Mouse (Mus musculus) kidney, postnatal 25 days (tissue): ENCODE results near the gene Dll3.

Source experiments
- DNase-seq, 2 experiments: peaks; one replicate each; pipeline ENCODE4 v3.0.0; 2021; ENCODE audit warnings: mixed read lengths in 2 of 2

The Dll3 gene

GRCm38 (mm10) chr7:28301616-28302433 is at the start of gene Dll3:
Dll3 (minus strand) TSS chr7:28302238.
- peak; percentile 62 to 70 for DNase-seq

DNA sequence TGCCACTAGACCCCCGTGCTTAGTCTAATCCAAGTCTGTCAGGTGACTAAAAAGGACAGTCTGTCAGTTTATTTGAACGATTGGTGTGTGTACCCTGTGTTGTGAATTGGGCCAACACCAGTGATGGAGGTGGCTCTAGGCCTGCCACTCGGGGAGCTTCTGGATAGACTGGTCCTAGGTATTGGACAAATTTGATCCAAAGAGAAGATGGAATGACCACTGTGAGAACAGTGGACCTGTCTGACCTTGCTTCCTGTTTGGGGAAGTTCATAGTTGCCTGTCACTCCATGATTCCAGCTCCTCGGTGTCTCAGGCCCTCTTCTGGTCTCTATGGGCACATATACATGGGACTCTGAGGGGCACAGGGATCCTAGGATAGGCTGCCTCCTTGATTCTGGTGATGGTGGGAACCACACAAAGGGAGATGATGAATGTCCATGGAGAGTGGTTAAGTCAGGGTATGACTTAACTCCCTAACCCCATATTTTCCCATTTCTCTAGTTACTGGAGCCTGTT is 49.7 kb upstream of the Dll3 start:
- no peak for DNase-seq

DNA sequence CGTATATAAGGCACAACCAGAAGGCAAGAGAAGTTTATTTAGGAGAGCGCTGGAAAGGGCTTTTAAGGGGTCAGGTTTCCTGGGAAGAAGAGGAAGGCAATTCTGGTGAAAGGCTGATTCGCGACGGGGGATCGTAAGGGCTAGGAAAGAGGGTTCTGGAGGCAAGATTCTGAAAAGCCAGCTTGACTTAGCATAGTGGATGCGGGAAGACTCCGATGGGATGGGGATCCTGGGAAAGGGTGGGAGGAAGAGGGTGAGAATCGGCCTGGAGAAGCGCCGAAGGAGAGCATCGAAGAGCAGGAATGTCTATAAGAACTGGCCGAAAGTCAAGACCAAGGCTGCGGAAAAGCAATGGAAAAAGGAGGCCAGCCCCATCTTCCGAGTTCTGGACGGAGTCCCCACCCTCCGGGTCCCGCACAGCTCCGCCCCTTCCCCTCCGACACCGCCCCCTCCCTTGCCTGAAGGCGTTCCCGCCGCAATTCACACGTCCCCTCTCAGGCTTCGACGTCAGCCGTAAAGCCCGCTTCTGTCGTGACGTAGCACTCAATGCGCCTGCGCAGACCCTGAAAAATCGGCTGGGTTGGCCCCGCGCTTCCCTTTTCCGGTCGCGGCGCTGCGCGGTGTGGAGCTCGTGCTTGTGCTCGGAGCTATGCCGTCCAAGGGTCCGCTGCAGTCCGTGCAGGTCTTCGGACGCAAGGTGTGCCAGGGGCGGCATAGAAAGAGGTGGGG is 48.3 kb upstream of the Dll3 start, which contains the start of gene Rps16:
Gene Rps16 (plus strand): TSS at position 498 of the 729 bp plus-strand sequence.
- DNase-seq, result peak; percentile 98

DNA sequence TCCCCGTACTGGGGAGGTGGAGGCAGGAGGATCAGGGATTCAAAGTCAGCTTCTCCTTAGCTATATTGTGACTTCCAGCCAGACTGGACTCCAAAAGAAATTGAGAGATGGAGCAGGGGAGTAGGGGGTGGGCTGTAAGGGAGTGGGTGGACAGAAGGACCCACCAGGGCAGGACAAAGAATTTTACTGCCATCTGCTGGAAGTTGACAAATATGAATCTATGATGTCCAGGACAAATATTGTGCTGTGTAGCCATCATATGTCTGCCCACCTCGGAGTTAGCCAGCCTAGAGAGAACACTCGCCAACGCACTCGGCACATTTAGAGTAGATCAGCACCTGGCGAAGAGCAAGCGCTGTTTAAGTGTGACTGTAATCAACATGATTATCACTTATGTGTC is 46.6 kb upstream of the Dll3 start:
- DNase-seq, result no peak

DNA sequence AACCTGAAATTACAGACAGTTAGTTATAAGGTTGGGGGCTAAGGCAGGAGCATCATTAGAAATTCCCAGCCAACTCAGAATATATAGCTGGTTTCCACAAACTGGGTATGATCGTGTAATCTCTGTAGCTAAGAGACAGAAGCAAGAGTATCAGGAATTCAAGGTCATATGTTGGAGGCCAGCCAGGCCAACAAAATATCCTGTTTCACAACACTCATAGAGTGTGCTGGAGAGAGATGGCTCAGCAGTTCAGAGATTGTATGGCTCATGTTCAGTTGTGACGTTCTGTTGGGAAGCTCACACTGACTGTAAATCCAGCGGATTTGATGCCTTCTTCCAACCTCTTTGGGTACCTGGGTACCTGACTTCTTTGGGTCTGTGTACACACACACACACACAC is 45.7 kb upstream of the Dll3 start:
- DNase-seq, result peak in 1 of 2 experiments; percentile 32

DNA sequence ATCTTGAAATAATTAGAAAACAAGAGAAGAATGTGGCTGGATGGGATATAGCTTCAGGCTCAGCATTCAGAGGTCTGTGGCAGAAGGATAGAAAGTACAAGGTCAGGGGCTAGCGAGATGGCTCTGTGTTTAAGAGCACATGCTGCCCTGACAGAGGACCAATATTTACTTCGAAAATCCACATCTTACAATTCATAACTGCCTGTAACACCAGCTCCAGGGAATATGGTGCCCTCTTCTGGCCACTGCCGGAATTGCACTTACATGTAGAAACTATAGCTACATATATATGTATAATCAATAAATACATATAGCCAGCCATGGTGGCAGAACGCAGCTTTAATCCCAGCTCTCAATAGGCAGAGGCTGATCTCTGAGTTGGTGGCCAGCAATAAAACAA is 42.6 kb upstream of the Dll3 start:
- peak in 1 of 2 experiments; percentile 75 for DNase-seq

GRCm38 (mm10) chr7:28341381-28341780 is 39.3 kb upstream of the Dll3 start:
- no peak for DNase-seq

DNA sequence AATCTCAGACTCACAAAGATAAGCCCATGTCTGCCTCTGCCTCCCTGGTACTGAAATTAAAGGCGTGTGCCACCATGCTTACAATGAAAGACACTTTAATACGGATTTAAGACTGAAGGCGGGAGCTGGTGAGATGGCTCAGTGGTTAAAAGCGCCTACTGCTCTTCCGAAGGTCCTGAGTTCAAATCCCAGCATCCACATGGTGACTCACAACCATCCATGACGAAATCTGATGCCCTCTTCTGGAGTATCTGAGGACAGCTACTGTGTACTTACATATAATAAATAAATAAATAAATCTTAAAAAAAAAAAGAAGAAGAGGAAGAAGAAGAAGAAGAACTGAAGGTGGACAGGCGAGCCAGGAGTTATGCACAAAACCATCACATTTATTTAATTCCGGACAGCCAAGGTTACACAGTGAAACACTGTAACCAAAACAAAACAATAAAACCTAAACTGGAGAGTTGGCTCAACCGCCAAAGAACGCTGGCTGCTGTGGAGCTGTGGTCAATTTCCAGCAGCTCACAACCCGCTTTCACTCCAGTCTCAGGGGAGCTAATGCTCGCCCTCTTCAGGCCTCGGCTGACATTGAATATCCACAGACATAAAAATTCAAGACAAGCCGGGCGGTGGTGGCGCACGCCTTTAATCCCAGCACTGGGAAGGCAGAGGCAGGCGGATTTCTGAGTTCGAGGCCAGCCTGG is 37.3 kb upstream of the Dll3 start:
- peak; percentile 64 to 83 for DNase-seq

DNA sequence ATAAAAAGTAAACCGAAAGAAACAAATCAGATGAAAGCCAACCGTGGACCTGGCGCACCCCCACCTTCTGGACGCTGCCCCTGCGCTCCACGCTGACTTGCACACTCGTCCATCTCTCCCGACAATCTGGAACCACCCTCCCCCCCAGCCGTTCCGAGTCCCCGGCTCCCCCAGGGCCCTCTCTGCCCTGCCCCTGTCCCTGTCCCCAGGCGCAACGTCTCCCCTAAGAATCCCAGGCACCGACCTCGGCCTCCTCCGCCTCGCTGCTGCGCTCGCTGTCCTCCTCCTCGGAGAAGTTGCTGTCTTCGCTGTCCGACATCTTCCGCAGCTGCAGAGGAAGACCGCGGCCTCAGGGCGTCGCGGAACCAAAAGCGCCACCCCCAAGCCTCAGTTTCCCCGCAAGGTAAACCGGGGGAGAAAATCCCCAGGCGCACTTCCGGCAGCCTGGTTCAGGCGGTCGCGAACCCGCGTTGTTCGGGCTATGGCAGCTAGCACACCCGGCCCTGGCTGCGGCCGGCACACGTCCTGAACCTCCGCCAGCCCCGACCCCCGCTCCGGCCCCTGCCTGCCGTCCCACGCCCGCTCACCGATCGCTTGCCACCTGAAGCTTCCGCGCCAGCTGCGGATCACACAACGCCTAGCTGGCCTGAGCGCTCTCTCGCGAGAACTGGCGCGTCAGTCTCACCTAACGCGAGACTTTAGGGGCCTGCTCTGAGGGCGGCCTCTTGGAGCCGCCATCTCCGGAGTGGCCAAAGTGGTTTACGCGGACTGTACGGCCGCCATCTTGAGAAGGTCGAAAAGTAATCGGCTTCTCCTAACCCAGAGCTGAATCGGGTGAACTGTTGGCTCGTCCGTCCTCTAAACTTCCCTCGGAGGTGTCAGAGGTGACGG is 36.3 kb upstream of the Dll3 start, which contains the start of gene Supt5:
Gene Supt5 (minus strand): TSS at position 639 of the 891 bp plus-strand sequence.
- peak; percentile 98 to 99 for DNase-seq

DNA sequence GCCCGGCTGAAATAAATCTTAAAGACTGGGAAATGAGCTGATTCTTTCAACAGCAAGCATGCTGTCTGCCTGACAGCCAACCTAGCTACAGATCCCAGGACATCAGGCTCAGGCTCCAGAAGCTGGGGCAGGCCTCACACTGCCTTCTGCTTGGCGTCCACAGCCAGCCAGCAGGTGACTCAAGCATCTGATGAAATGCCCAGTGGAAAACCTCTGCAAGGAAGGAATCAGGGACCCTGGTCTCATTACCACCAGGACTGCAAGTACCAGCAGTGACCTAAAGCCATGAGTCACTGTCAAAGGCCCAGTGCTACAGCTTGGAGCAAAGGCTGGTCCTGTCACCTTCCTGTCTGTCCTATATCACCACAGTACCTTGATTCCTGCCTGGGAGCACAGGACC is 33.4 kb upstream of the Dll3 start:
- DNase-seq, result no peak

GRCm38 (mm10) chr7:28334534-28334933 is 32.5 kb upstream of the Dll3 start:
- DNase-seq, result no peak

DNA sequence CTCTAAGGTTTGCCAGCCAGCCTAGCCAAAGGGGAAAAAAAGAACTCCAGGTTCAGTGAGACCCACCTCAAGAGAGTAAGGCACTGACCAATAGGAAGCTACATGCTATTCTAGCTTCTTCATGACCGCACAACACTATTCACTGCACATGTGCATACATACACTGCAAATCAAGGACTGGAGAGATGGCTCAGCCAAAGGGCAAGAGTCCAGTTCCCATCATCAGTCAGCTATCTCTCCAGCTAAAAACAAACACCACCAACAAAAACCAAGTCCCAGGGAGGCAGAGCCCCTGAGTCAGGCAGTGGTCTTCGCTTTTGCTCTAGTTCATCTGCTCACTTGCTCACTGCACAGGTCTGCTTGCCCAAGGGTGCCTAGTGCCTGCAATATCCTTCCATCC is 26.2 kb upstream of the Dll3 start:
- DNase-seq, result no peak

GRCm38 (mm10) chr7:28326457-28326856 is 24.4 kb upstream of the Dll3 start:
- DNase-seq, result no peak

- DNase-seq, result no peak
Measured at GRCm38 (mm10) chr7:28325293-28325692, 23.3 kb upstream of the Dll3 start.

DNA sequence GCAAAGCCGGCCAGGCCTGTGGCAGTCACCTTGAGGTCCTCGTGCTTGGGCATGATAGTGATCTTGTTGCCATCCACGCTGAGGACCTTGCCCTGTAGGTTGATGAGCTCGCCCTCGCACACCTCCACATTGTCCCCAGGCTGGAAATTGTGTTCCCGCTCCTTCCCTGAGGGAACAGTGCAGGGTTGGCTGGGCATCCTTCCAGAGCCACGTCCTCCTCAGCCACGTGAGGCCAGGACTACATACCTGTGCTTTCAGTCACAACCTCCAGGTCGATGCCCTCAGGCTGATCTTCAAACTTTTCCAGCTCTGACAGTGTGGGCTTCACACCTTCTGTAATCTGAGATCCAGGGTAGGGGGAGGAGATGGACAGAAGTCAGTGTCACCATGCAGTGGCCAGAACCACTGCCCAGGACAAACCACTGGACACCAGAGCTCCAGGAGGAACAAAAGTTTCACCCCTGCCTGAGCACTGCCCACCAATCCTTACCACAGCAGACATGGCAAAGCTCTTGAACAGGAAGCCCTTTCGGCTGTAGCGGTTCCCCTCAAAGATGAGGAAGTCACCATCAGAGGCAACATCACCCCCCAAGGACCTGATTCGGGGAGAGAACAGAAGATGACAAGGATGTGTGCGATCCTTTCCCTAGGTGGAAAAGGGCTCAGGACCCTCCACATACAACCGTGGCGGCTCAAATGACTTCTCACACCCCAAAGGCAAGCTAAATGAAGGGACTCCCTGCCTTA is 20.1 kb upstream of the Dll3 start:
- DNase-seq, result peak; percentile 21 to 65

GRCm38 (mm10) chr7:28318714-28319113 is 16.7 kb upstream of the Dll3 start:
- no peak for DNase-seq

DNA sequence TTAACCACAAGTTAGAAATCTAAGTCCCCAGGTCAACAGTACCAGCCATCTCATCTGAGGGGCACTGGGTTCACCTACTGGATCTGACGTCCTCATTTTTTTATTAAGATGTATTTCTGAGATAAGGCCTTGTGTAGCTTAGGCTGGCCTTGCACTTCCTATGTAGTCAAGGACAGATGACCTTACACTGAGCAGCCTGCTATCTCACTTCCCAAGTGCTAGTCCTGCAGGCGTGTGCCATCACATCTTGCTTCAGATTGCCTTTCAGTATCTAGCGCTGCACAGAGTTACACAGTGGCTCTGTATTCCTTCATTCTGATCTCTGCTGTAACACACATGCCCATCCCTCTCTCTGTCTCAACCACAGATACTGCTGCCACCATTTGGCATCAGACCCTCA is 16.0 kb upstream of the Dll3 start:
- DNase-seq, result no peak

DNA sequence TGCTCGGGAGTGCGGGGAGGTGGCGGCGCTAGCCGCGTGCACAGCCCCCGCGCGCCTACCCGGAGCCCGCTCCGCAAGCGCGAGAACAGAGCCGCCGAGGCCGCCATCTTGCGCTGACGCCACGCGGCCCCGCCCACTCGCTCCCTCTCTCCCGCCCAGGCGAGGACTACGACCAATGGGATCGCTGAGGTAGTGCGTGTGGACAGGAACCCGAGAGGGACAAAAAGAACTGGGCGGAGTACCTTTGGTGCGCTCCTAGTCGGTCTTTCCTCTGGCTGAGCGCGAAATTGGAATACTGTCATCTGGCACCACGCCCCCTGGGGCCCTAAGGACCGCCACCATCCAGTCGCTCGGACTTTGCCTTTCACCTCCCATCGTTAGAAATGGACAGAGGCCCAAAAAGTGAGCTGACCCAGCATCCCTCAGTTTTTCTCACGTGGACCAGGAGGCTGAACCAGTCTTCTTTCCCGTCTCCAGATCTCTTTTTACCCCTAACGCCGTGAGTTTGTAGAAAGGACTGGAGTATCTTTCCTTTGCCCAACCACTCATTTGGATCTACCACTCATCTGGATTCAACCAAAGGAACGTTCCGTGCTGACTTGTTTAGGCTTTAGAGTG is 10.0 kb upstream of the Dll3 start, which contains the start of gene Timm50:
Gene Timm50 (minus strand): TSS at position 147 of the 618 bp plus-strand sequence.
- DNase-seq, result peak; percentile 99

- DNase-seq, result peak; percentile 31 to 78
Measured at GRCm38 (mm10) chr7:28311151-28311925, 9.3 kb upstream of the Dll3 start.

DNA sequence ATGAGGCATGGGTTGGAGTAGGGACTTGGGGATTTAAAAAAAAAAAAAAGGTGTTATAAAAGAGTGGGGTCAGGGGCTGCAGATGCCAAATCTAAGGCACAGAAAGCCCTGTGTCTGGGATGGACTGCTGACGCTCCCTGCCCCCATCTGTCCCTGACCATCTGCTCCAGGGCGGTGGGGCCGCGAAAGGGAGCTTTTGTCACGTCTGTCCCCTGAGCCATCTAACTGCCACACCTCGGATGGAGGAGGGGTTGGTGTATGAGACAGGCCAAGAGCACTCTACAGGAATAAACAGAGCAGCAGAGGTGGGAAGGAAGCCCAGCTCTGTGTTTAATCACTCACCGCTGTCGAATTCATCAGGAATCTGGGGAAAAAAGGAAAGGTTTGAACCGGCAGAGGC is 7.7 kb upstream of the Dll3 start:
- DNase-seq, result no peak
